Mouse (Mus musculus): ENCODE measurements at regions not wholly inside any gene's neighbourhood (a gene's known extent, or its start where the extent isn't known, plus 50 kb on each side); places are given as distances from the start of the nearest gene placed in this dataset.

DNA sequence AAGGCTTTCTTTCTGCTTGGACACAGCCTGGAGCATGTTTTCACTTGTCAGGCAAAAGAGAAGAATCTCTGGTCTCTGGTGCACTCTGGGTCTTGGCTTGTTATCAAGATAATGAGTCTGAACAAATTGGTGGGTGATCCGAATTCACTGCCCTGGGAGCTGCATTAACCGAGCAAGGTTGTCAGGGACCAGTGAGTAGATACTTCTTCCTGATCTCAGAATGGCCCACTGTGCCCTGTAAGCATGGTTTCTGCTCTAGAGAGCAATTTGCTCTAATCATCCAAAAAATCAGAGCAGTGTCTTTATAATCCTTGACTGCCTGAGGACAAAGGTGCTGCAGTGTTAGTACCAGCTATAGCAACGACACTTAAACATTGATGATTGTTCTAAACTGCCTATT lies 97.2 kb upstream of the 1500015O10Rik start:
- in situ Hi-C loops (cut with MboI, MseI) = loop anchor here in 1 of 2 experiments (10.0 kb wide), 1 partner anchor 328 kb away; no protein-coding TSS in a partner anchor

DNA sequence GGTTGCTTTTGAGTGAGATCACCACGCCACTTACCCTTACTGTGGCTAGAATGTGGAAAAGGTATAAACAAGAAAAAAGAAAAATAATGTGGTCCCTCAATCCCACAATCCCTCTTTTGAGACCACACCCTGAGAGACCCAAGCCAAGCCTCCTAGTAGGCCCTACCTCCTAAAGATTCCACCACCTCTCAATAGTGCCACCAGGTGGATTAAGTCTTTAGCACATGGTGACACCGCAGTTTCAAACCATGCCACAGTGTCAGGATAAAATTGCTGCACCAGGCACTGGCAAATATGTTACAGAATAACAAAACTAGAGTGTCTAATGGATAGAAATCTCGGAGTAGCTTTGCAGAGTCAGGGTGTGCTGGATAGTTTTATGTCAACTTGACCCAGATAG lies 94.7 kb upstream of the 1500015O10Rik start:
- in situ Hi-C loops (cut with MboI, MseI) = loop anchor here in 1 of 2 experiments (10.0 kb wide), 1 partner anchor 331 kb away; no protein-coding TSS in a partner anchor

DNA sequence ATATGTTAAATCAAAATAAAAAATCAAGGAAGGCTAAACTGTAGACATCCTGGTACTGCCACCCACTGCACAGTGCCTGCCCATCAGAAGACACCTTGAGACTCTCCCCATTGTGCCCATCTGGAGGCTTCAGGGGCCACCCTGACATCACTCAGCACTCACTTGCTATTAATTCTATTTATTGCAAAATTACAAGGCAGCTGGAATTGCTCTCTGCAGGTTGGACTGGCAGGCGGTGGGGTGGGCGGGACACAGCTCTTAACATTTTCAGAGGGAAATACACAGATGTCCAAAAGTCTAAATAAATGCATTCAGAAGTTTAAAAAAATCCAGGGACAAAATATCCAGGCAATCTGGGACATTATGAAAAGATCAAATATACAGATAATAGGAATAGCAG lies 92.4 kb upstream of the 1500015O10Rik start:
- in situ Hi-C loops (cut with MboI, MseI) = loop anchor here in 1 of 2 experiments (10.0 kb wide), 1 partner anchor 333 kb away; no protein-coding TSS in a partner anchor

DNA sequence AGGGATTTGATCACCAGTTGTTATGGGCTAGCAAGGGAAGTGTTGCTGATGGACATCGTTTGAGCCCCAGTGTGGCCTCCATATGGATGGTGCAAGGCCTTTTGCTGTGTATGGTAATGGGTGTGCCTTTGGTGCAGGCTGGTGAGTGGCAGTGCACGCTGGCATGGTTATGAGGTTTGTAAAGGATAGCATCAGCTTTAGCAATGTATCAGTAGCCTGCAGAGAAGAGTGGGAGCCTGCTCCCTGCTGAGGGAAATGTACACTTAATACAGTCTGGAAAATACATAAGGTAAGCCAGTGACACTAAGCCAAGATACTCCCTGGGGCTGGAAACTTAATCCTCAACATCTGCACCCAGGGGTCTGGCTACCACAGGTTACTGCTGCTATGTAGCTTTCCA lies 58.4 kb upstream of the 1500015O10Rik start:
- in situ Hi-C loops (cut with MboI, MseI) = no loop called here

Measured in T-helper 17 cell (primary cell).